Mouse (Mus musculus) heart, adult 18-20 months (tissue): ENCODE data around the gene Ttc9b. TPM values are rescaled to one million over a fixed set of nuclear protein-coding genes. Genes with fewer than 3 reads are reported as not detected.

ENCODE experiments used
- DNase-seq, 2 experiments: peaks; one replicate each; pipeline ENCODE4 v3.0.0; 2021 to 2022; ENCODE audit warnings: mixed read lengths in 1 of 2
- total RNA-seq, 2 experiments: library from RNA; stranded (reverse); gene quantifications; 2 replicates each; pipeline ENCODE4 v1.2.3; 2021

The Ttc9b gene
- total RNA-seq, 2 experiments from 2014 or later = not detected

DNA sequence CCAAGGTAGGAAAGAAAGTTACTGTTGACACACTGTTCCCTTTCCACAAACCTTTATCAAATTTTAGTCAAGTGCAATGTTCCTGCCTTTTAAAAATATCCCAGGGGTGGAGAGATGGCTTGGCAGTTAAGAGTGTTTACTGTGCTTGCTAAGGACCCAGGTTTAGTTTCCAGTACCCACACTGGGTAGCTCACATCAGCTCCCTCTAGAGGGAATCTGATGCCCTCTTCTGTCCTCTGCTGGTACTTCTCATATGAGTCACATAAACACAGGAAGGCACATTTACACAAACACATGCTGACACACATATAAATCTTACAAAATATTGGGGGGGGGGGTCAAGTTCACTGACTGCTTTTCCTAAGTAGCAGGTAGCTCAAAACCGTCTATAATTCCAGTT, 9.2 kb upstream of the Ttc9b start:
- DNase-seq = no peak

DNA sequence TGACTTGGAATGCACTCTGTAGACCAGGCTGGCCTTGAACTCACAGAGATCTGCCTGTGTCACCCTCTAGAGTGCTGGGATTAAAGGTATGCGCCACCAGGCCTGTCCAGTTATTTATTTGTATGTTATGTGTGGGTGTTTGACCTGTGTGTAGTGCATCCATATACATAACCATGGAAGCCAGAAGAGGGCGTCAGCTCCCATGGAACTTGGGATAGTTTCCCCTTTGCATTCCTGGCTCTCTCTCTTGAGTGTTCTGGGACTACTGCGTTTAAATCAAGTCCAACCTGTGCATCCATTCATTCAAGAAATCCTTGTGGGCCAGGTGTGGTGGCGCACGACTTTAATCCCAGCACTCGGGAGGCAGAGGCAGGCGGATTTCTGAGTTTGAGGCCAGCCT, 7.2 kb upstream of the Ttc9b start:
- no peak for DNase-seq

DNA sequence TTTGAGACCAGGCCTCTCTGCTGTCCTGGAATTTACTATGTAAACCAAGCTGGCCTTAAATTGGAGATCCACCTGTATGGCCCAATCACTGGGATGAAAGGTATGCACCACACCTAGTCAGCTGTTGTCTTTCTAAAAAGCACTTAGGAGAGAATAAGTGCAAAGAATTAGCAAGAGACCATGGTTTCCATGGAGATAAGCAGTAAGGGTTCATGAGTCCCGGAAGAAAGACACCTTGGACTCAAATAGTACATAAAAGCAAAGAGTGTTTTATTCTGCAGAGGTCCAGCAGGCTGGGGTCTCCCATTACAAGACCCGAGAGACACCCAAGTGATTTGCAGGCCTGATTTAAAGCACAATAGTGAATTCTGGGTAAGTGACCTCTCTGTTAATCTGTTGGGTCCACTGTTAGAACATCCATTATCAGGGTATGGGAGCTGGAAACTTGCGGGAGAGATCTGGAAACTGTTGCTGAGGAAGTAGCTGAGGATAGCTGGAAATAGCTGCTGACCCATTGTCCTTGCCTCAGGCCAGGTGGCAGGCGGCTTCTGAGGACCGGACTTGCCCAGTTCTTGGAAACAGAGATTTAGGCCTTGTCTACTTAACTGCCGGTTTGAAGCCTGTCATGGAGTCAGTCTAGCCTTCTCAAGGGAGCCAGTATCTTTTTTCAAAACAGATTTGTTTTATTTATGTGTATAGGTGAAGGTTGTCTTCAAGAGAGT, 6.3 kb upstream of the Ttc9b start:
- no peak for DNase-seq

DNA sequence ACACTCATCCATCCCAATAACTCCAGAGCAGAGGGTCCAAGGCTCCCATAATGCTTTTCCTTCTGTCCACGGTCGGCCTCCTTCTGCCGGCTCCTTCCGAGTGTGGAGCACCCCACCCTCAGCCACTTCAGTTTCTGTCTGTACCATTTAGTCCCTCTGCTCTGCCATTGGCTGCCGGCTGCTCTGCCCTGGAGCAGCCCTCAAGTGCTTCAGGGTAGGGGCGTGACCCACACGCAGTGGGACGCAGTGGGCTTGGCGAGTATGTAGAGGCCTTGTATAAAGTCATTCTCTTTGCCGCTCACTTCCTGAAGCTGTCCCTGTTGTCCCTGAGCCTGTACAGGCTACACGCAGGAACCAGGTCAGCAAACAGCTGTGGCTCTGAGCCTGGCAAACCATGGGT, 4.0 kb upstream of the Ttc9b start:
- DNase-seq = no peak

DNA sequence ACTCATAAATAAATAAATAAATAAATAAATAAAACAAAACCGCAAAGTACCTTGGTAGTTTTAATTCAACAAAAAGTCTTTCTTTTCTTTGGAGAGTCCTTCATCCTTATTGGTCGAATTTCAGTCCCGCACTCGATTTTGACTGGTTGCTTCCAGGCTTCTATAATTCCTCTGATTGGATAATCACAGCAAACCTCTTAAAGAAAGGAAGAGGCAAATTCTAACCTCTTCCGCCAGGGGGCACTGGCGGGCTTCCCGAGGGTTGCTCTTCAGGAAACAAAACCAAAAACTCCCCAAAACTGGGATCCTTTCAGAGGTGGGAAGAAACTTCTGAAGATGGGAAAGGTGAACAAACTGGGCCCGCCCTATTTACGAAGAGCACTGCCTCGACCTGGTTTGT, 2.8 kb upstream of the Ttc9b start:
- DNase-seq = peak; percentile 61 to 84

DNA sequence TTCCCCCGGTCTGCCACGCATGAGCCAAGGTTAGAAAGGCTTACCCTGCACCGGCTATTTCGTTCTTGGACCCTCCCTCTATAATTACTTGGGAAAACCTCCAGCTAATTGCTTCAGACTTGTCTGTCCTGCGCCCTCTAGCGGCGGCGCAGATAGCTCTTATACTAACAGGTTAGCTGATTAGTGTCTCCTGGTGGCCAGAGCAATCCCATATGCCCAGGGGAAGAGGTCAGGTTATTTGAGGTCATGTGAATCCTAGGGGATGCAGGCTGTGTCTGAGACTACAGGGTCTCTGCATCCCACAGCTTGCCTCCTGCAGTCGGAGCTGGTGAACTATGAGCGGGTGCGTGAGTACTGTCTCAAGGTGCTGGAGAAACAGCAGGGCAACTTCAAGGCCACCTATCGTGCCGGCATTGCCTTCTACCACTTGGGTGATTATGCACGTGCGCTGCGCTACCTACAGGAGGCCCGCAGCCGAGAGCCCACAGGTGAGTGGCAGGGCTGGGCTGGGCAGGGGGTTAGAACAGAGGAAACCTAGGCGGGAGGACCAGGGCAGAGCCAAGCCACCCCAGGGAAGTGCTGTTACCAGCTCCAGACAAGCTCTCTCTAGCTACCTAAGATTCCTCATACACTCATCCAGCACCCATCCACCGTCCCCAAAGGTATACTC, 1.0 kb downstream of the Ttc9b start:
- peak in 1 of 2 experiments; percentile 32 for DNase-seq

DNA sequence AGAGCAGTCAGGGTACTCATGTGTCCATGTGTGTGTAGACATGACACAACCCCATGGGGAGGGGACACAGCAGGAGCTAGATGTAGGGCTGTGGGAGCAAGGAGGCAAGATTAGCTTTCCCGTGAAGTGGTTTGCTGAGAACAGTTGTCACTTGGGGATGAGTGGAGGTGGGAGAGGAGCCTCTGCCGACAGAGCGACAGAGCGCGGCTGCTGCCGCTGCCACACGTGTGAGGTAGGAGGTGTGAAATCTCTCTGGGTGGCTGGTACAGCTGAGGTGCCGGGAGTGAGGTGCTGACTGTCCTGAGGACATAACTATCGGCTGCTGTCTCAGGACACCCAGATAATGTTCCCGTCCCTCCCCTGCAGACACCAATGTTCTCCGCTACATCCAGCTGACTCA, 1.8 kb downstream of the Ttc9b start:
- DNase-seq = no peak

DNA sequence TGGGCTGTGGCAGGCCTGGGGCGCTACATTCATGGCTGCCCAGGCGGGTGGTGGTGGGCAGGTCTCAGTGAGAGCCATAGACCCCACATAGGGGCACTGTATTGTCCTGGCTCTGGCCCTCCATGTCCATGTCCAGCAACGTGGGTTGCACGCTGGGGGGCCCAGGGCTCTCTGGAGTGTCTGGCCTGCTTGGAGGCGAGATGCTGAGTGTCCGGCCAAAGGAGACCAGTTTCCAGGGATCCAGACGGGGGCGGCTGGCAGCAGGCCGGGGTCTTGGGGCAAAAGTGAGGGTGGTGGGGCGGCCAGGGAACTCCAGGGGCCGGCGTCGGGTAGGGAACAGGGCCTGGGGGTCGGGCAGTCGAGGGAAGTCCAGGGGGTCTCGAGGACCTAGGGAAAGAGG, 2.9 kb downstream of the Ttc9b start:
- no peak for DNase-seq

DNA sequence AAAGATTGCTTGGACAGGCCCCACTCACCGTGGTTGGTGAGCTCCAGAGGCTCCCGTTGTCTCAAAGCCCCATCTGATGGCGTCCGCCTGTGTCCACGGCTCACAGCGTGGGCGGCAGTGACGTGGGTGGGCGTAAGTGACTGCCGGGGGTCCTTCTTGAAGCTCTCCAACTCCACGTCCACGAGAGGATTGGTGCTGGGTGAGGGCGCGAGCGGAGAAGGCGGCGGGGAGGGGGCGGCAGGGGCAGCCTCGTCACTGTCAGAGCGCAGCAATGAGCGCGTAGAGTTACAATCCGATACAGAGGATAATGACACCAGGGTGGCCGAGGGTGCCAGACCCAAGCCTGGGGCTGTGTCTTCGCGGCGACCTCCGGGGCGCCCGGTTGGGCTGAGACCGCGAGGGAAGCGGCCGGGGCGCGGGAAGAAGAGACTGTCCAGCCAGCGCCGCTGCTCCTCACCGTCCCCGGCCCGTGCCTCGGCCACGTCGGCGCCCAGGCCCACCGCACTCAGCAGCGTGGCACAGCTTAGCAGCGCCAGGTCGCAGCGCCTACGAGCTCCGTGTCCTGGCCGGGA, 4.2 kb downstream of the Ttc9b start:
- DNase-seq = no peak

DNA sequence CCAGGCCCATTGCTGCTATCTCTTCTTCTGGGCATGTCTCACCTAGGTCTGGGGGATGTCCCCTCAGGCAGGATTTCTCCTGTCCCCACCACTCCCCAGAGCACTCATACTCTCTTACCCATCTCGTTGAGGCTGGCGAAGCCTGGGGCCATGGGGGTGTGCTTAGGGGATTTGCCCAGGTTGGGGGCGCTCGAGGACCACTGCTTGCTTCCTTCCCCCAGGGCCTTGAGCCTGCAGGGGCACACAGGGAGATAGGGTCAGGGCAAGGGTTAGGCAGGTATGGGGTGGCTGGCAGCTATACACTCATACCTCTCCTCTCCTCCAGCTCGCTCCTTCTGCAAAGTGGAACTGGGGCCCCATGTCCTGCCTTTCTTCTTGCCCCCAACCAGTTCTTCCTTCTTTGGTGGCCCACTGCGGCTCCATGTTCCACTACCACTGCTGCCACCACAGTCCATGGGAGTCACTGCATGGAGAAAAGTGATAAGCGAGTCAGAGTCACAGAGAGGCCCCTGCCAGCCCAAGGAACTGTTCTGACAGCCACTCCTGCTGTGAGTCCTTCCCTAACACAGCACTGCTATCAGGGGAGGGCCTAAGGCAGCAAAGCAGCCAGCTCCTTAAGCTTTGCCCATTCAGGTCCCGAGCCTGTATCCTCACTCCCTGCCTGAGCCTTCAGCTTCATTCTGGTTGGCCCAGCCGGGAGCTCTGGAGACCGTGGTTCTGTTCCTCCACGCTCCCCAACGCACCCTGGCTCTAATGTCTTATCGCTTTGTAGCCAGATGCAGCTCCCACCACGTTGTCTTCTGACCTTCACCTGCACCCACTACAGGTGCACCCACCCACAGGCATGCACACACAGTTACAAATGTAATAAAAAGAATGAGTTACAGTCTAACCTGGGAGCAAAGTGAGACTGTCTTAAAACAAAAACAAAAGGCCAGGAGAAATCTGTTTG, 5.3 kb downstream of the Ttc9b start:
- DNase-seq = no peak

DNA sequence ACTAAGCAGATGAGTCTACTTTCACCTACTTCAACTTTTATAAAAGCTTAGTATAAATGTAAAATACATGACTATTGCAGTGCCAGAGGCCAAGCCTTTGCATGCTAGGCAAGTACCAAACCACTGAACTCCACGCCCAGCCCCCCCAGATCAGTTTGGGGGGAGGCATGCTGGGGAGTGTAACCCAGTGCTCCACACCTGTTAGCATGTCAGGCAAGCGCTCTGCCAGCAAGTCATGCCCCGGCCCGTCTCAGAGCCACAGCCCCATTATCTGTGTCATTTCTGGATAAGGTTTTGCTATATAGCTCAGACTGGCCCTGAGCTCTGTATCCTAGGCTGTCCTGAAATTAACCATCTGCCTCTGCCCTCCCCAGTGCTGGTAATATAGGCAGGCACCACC, 8.3 kb downstream of the Ttc9b start:
- no peak for DNase-seq

DNA sequence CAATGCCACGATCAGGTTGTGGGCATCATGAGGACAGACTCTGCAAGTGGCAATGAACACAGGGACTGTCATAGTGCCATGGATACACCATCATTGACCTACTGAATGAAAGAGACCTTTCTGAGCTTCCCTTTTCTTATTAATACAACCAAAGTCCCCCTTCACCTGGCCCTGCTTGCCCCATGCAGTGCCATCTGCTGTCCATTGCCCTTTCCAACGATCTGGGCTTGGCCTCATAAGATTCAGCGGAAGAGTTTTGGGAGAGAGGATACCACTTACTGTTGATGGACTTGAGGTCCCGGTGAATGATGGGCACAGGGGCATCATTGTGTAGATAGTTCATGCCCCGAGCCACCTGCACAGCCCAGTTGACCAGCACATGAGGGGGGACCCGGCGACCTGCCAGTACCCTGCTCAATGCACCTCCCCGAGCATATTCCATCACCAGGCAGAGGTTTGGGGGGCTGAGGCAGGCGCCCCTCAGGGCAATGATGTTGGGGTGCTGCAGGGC, 19.4 kb downstream of the Ttc9b start:
- peak in 1 of 2 experiments; percentile 12 for DNase-seq

DNA sequence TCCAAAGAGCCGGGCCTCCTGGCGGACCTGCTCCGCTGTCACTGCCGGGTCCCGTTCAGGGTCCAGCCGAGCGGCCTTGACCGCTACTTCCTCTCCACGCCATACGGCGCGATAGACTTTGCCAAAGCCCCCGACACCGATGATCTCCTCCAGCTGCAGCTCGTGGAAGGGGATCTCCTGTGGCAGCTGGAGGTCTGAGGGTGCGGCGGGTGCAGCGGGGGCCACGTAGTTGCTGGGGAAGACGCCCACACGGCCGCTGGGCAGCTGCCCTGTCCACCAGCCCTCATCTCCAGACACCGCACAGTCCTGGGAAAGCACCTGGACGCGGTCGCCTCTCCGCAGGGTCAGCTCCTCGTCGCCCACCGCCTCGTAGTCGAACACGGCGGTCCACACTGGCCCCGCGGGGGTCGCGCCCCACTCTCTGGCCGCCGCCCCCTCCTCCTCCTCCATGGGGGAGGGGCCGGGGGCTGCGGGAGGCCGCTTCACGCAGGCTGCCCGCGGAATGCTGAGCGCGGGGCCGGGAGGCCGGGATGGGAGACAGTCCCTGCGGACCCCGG, 19.9 kb downstream of the Ttc9b start:
- DNase-seq = peak in 1 of 2 experiments; percentile 20

DNA sequence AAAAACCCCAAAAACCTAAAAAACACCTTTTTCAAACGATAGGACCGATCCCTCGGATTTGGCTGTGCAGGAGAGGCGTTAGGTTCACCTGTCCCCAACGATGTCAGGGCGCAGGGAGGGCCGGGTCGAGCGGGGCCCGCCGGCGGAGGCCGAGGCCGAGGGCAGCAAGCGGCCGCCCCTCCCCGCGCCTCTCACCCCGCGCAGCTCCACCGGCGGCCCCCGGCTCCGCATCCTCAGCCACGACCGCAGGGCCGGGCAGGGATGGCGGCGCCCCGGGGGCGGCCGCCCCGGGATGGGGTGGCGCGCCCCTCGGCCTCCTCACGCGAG, 20.4 kb downstream of the Ttc9b start:
- DNase-seq = no peak

DNA sequence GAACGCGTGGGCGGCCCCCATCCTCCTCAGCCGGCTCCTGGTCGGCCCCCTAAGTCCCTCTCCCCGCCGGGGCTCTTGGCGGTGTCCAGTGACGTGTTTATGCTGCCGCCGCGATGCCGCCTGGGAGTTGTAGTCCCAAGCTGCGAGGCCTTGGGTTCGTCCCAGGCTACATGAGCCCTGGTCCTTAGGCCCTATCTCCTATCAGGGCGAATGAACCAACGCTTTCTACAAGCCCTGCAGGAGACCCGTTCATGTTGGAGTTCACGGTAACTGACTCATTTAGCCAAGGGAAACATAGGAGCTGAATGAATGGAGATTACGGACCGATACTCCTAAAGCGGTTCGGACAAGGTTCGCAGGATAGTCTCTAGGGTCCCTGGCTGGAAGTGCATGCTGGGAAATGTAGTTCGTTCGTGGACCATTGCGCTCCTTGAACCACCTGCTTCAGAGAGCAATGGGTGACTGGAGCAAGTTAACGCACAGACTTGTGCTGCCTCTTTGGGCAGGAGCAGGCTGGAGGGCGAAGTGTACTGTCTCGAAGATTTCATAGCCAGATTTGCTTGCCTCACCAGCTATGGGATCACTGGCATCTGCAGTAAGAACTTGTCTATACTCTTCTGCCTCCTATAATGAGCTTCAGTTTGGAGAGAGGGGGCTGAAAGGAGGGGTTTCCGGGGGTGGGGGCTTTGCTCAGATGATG, 21.0 kb downstream of the Ttc9b start, which contains the start of gene Map3k10:
Gene Map3k10, minus strand, starts transcription at position 77 of the 700 bp plus-strand sequence.
- DNase-seq = peak; percentile 95 to 97

DNA sequence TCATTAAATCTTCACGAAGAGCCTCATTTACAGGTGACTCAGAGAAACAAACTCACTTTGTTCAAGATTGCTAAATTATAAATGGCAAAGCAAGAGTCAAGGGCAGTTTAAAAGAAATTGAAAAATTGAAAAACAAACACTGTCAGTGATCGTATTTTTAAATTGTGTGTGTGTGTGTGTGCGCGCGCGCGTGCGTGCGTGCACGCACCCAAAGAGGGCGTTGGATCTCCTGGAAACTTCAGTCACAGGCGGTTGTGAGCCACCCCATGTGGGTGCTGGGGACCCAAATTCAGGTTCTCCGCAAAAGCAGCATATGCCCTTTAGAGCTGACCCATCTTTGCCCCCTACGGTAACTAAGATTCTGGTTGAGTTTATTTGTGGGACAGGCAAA, 21.5 kb downstream of the Ttc9b start:
- no peak for DNase-seq

DNA sequence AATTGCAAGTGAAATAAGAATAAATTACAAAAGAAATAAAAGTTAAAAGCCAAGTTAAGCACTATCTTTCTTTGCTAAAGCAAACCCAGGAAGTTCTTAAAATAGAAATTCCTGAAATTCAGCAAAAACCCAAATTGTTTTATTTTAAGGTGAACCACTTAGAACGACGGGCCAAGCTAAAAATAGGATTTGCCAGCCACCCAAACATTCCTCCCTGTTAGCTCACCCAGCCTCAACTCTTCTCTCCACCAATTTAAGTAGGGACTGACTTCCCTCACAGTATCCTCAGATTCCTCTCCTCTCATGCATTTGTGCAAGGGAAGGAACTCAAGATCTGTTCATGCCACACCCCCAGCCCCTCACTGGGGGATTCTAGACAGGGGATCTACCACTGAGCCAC, 29.5 kb downstream of the Ttc9b start:
- DNase-seq = no peak

DNA sequence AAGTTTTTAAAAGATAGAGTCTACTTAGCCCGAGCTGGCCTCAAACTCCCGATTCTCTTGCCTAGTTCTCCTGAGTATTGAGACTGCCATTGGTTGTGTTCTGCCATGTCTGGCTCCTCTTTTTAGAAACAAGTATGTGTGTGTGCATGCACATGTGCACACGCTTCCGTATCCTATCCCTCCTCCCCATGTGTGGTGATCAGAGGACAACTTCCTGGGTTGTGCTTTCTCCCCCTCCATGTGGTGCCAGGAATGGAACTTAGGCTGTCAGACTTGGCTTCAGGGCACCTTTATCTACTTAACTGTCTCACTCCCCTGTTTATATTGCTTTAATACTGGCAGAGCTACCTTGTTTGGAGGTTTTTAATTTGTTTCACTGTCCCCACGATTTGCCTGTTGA, 31.5 kb downstream of the Ttc9b start:
- DNase-seq = no peak

DNA sequence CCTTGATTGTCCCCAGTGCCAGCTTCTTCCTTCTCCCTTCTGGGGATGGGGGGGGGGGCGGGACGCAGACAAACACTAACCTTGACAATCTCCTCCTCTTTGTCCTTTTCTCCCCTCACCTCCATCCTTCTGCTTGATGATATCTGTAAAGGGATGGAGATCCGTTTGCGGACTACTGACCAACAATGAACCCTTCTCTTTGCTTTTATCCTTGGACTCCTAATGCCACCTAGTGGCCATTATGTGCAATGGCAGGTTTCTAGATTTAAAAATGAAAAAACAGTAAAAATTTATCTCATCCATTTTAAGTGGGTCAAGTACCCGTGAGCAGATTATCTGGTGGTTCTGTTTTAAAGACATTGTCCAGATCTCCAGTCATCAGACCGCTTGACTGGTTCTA, 32.0 kb downstream of the Ttc9b start:
- DNase-seq = peak; percentile 16 to 28

DNA sequence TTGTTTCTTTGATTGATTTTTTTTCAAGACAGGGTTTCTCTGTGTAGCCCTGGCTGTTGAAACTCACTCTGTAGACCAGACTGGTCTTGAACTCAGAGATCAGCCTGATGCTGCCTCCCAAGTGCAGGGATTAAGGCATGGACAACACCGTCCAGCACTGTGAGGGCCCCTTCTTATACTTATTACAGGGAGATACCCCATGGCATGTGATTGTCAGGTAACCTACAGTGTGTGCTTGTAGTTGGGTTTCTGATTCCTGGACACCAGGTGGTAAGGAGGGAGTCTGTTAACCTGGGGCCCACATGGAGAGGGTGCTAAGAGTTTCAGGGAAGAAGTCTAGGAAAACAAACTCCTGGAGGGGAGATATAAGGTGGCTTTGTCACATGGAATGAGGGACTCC, 33.3 kb downstream of the Ttc9b start:
- DNase-seq = no peak

DNA sequence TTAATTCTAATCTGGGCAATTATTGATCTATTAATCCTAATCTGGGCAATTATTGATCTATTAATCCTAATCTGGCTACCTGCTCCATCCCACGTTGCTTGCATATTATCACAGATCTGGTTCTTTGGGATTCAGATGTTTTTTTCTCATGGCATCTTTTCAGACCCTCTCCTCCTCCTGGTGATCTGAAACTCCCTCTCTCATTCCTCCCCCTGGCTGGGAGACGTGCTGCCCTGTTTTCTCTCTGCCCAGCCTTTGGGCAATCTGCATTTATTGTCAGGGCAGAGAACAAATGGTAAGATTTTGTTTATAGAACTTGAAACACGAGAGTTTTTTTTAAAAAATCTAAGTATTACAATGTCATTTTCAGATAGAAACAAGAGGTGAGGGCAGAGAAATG, 34.1 kb downstream of the Ttc9b start:
- no peak for DNase-seq
